Mouse (Mus musculus): ENCODE results near the gene Inpp4b.
A peak's percentile ranks its signal among the peaks of the same experiment; 100 is the strongest.

Gene Inpp4b

DNA sequence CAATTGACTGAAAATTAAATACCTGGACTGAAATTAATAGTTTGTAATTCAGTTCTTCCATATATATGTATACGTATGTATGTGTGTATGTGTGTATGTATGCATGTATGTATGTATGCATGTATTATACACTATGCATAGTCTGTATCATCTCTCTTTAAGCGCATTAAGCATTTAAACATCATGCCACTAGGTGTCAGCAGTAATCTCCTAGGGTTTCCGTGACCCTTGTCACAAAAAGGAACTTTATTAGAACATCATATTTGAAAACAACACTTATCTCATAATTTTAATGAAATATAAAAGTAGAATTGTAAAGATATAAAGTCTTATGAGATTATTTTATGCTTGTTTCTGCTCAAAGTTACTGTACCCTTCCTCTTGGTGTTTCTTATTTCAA, 136.3 kb downstream of the Inpp4b start:
- DNase-seq: peak in 1 of 2 experiments; percentile 21

DNA sequence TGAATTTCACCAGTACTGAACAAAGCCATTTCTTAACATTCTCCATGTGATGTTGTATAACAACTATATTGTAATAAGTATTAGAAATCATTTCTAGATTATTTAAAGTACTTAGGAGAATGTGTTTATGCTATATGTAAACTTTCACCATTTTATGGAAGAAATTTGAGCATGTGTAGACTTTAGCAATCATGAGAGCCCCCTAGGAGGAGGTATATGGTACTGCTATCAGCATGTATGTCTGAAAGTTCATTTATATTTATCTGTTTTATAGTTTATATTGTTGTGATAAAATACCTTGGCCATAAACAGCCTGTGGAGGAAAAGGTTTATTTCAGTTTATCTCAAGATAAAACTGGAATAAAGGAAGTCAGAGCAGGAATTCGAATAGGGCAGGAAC, 141.5 kb downstream of the Inpp4b start:
- no peak for DNase-seq

DNA sequence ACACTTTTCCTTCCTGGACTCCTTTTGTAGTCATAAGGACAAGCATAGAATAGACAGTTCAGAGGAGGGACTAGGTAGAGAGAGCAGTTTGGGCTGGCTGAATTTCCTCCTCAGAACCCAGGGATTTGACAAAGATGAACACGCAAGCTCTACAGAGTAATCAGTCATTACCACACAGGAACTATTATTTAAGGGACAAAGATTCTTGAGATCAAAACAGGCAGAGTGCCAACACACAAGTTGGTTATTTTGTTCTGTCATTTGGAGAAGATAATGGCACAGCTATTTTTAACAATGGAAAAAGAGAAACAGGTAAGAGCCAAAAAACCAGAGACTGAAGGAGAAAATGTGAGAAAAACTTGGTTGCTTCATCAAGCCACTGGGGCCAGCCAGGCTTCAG, 143.3 kb downstream of the Inpp4b start:
- no peak for DNase-seq

DNA sequence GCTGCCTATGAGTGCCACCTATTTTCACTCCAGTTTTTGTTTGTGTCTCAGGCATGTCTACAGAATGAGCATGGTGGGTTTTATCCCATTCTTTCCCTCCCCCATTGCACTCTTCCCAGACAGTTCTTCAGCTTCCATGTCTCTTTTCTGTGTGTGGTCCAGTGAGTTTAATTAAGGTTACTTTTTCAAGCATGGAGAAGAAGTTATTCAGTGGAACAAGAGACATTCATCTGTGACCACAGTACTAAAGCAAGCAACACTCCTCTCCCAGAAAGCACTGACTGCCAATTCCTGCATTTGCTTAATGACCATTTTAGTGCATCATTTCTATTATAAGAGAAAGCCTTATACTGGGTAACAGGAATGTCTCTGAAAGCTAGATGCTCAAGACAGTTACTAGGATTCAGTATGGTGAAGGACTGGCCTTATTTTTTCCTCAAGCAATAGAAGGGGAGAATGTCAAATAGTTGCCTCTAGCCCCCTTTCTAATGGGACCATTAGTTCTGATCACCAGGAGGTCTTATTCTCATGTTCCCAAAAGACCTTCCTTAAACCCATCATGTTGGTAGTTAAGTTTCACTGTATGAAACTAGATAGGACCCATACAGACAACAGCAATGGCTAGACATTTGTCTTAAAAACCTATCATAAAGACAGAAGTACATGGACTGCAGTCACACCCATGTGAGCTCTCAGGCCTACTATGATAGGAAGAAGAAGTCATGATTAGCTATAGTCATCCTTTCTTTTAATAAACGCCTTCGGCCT, 147.7 kb downstream of the Inpp4b start:
- DNase-seq: no peak

DNA sequence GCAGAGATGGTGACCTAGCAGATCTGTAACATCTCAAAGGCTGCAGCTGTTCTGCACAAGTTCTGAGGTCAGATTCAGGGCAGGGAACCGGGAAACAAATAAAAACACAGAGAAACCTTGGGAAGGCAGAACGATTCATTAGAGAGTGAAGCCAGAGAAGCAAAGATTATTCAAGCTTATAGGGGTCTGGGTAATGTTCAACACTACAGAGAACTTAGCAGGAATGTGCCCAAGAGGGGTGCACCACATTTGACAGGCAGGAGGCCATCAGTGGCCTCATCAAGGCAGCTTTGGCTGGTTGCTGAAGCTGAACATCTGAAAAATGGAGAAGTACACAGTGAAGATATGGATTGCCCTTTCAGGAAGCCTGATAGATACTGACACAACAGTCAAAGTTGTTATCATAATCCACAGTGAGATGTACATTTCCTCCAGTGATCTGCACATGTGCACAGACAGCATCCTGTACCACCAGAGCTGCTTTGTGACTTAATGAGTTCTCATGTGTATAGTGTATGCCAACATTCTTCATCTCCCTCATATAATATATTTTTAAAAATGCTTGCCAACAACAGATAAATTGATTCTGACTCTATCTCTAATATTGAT, 148.8 kb downstream of the Inpp4b start:
- no peak for DNase-seq

DNA sequence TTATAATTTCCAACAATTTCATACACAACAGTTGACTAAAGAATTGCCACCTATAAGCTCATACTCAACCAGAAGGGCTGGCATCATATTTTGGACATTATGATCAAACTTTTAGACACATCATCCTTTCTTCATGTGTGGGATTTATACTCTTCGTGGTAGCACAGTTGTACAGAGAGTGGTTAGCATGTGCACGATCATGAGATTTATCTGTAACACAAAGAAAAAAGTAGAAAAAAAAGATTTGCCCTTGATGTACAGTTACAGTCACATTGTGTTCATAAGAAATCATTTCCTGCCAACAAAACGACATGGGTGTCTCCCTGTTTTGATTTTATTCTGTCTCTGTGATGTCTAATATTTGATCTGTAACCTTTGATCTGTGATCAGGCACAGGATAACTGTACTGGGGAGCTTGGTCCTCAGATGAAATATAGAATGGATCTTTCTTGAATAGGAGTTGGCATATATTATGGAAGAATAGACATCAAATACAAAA, 149.4 kb downstream of the Inpp4b start:
- no peak for DNase-seq

DNA sequence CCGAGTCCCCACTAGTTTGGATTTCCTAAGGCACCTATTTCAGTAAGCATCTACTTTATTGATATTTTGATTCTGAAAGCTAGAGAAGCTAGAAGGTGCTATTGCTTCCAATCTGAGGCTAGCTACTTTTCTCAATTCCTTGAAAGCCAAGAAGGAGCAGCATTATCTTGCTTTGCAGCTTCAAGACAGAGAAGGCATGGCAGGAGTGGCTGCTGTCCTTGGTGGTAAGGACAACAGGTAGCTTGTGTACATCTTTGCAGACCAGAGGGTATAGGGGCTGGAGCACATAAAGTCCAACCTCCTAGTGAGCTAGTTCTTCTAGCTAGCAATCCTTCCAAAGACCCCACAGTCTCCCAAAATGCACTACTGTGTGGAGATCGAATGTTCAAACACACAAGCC, 152.5 kb downstream of the Inpp4b start:
- DNase-seq: no peak

DNA sequence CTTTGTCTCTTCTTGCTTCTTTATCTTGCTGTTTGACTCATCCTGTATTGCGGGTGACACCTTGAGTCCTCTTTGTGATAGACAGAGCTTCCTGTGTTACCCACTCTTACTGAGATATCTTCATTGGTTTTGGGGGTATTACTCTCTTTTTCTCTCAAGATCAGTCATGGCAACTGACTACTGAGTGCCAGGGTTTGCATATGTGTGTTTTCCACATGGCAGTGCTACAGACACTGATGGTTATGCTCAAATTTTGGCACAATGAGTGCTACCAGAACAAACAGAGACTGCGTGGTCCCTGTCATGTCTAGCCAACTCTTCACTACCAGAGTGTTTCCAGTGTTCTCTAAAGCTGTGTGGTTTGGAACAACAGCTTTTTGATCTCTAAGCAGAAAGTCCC, 155.3 kb downstream of the Inpp4b start:
- DNase-seq: no peak

DNA sequence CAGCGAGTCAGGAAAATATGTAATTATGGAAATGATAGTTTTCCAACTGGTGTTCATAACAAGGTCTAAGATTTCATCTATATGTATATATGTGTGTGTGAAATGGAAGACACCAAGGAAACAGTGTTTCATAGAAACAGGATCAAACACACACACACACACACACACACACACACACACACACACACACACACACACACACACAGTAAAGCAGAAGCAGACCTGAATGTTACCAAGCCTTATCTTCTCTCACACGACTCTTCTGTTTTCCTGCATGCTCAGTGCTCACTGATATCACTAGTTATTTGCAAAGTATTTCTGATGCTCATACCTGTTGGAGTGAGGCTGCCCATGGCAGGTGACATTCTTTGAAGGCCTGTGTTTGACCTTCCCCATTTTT, 159.9 kb downstream of the Inpp4b start:
- DNase-seq: no peak

DNA sequence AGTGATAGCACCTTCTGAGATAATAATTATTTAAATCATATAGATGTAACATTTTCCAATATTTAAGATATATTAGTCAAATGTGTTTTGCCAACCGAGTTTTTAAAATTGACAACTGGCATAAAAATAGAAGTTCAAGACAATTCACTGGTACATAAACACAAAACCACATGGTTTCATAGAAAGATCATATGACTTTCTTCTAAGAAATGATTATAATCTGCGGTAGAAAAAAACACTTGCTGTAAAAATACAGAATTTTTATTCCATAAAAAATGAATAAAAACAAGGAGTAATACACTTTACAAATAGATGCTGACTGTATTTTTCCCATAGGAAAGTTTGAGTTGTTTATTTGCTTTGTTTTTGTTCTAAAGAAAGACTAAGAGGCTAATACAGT, 160.6 kb downstream of the Inpp4b start:
- DNase-seq: no peak

DNA sequence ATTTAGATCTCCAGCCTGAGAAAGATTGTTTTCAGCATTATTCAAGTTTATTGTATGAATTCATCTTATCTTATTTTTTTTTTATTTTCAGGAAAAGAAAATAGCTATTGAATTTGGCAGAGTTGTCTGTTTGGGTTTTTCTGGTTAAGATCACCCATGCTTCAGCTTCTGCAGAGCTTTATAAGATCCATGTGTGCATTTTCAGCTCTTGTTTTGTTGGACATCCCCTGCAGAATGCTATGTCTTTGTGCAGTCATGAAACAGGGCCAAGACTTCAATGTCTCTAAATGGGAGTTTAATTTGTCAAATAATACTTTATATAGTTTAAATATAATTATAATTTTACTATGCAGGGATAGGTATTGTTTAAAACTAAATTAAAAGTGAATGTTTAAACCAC, 170.5 kb downstream of the Inpp4b start:
- no peak for DNase-seq

DNA sequence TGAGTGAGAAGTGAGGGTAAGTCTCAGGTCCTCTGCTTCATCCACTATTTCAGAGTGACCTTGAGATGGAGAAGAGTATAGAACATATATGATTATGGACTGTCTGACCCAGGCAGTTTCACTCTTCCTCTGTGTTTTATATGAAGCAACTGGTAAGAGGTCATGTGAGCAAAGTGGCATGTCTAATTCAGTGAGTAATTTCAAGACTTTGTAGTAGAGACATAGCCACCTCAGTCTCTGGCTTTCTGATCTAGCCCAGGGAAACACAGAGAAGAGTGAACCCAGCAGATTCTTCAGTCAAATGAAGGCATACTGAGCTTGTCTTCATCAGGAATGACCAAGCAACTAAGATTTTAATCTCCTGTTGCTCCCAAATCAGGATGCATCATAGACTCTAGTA, 172.1 kb downstream of the Inpp4b start:
- DNase-seq: no peak

DNA sequence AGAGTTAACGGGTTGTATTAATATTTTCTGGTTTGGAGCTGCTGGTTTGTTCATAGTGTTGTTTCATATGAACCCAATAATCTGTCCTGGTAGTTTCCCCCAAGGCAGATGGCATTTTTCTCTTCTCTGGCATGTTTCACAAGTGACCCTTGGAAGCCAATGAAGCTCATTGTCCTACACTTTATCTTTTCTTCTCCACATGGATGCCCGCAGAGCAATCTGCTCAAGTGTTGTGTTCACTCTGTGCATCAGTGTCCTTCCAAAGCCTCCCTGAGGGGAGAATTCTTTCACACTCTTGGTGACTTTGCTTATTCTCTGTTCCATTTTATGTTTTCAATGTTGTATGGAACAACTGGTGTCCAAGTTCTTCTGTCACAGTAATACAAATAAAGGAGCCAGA, 179.7 kb downstream of the Inpp4b start:
- DNase-seq: no peak

DNA sequence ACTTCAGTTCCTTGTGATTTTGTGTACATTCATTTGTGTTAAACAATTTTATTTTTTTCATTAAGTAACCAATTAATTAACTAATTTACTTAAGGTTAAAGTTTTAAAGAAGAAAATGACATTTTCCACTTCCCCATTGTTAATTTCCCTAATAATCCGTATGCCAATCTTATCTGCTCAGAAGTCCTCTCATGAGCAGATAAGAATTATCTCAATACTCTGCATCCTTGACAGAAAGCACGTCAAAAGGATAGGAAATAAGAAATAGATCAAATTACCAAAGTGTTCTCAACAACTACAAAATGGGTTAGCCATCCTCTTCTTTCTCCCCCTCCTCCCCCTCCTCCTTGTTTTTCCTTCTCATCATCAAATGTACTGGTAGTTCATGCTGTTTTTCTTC, 182.2 kb downstream of the Inpp4b start:
- DNase-seq: no peak

DNA sequence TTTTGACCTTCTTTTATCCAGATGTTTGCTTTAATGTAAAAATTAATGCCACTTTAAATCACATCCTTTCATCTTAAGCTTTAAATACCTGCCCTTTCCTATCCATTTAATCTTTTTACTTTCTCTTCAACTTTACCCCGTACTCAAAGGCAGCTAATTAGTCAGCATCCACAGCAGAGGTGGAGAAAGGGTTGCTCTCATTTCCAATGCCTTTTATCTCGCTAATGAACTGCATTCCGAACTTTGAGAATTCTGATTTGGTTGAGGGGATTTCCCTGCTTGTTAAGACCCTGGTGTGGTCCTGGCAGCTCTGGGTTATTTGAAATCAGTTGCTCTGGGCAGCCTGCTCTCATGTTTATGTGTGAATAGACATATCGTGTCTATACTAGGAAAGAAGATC, 185.3 kb downstream of the Inpp4b start:
- DNase-seq: no peak

DNA sequence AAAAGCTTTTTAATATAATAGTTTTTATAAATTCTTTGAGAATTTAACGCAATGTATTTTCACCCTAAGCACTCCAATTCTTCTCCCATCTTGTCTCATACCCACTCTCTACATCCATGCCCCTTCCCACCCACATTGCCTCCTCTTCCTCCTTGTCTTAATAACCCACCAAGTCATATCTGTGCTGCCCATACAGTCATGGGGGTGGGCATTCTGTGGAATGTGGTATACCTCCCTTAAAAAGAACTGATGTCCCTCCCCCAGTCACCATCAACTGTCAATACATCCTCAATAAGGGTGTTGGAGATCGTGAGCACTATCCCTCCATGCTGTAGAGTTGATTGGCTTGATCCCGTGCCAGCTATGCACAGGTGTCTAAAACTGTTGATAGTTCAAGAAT, 196.0 kb downstream of the Inpp4b start:
- no peak for DNase-seq

DNA sequence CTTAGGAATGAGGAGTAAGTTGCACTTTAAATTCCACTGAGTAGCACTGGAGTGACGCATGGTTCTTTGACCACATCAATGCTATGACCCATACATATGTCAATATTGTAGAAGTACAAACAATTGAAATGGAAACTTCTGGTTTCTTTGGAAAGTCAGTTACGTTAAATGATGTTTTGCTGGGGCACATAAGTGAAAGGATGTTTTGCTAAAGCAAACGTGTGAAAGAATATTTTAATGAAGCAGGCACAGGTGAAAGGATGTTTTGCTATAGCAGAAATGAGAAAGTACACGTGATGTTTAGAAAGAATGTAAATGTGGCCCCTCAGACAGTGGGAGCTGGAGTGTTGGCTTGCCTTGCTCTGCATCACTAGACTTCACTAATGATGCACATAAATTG, 216.2 kb downstream of the Inpp4b start:
- no peak for DNase-seq

DNA sequence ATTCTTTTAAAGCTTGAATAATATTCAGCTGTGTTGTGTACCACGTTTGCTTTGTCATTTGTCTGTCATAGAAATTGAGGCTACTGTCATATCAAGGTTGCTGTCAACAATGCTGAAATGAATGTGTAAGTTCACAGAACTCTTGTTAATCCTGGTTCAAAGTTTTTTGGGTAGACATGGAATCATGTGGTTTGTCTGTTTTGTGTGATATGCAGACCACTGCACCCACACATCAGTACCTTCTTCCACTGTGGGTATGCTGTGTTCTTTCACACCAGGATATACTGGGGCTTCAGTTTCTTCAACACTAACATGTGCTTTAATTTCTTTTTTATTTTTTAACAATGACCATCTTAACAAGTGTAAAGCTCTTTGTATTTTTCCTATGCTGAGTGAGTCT, 220.0 kb downstream of the Inpp4b start:
- no peak for DNase-seq

DNA sequence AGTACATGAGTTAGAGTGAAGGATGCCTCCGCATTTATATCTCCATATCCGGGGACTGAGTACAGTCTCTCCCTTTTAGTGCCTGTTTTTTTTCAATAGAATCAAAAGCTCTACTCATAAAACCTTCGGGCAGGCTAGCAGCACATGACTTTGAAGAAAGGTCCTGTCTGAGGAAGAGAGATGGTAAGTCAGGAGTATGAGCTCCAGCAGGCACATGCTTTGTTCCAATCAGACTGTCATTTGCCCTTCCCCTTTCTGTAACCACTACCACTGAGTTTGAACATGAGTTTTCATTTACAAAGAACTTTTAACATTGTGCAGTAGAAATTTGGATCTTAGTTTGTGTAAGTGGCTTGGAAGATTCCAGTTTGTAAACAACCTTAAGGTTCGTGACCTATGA, 223.1 kb downstream of the Inpp4b start:
- DNase-seq: no peak

DNA sequence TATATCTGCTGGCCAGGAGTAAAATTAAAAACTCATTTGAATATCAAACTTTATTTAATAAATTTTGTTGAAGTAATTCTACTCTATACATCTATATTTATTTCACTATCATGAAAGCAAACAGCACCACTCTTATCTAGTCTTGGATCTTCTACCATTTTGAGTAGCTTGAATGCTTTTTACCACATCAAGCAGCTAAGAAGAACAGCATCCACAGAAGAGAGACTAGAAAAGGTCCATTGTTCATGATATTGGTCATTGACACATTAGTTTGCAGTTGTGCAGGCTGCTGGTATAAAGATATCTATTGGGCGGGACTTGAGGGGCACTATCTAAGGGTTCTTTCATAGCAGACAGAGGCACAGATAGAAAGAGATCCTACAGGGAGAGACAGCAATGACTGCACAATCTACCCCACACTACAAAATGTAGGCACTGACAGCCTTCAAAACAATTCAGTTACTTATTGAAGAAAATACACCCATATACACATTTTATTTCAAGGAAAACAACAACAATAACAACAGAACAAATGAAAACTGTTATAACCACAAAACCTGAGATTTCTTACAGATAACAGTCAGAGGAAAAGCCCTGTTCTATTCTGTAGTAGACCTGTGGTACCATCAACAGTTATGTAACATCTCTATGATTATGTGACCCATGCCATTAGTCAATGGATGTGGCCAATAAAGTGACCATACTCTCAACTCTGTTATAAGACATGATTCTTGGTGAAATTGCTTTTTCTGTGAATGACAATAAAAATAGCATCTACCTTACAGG, 230.2 kb downstream of the Inpp4b start:
- DNase-seq: no peak

DNA sequence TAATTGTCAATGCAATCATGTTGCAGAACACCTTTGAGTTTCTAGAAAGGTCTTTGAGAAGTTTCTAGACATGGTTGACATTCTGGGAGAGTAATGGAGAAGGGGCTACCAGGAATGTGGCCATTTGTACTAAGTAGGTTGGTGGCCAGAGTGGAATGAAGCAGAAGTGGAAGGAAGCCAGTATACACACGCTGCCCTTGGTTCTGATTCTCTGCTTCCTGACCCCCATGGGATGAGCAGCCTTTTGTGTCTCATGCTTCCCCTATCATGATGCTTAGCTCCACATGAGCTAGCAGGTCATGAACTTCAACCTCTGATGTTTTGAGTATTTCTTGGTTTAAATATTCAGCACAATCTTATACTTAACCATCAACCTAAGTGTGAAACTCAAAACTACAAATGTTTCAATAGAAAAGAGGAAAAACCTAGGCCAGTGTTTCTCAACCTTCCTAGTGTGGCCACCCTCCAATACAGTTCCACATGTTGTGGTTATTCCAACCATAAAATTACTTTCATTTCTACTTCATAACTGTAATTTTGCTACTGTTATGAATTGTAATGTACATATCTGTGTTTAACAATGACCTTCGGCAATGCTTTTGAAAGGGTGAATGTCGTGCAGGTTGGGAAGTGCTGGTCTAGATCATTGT, 233.0 kb downstream of the Inpp4b start:
- no peak for DNase-seq

DNA sequence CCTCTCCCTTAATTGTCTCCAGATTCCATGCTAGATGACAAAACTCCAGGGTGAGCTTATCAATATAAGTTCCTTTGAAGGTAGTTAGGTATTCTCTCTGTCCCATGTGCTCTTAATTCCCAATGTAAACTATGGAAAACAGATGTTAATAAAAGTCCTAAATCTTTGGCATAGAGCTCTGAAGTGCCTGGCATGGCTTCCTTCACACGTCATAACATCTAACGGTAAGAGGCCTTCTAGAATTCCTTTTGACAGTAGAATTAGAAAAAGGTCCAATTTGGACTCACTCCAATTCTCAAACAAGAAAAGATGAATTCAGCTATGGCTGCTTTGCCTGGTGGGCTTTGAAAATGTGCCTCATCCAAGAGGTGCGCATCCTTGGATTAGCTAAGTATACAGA, 236.6 kb downstream of the Inpp4b start:
- DNase-seq: no peak

DNA sequence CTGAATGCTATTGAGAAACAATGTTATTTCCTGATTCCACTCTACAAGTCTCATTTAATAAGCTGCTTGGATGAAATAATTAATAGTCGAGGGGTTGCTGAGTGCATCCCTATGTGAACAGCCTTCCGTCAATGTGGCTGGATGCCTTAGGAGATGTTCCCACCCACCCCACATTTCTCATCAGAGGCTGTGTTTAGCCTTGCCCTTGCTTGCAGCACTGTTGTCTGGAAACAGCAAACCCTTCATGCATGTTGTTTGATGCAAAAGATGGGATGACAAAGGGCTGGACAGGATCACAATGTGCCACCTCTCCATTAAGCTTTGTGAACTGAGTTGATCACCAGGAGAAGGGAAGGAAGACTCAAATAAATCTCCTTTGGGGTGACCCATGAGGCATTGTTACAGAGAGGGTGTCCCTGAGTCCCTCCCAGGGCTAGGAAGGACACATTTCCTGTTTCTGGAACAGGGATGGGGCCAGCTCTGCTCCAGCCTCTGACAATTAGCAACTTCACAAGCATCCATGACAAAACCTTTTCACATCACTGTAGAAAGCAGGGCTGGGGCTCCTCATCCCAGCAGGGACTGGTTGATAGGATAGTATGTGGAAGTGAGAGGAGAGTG, 239.6 kb downstream of the Inpp4b start:
- DNase-seq: peak; percentile 50 to 79
